Mouse (Mus musculus) myocyte (in vitro differentiated cells): ENCODE measurements around the gene Trmt10a.

ENCODE experiments used
- CEBPB ChIP-seq: IDR thresholded peaks from 2 replicates; pipeline ENCODE4 v1.6.1; 2011; ENCODE audit warnings: mild to moderate bottlenecking, moderate library complexity; ENCODE audit not compliant: poor library complexity, insufficient read depth, severe bottlenecking
- POLR2A ChIP-seq: IDR thresholded peaks from one replicate; pipeline ENCODE4 v1.6.1; 2011; ENCODE audit warnings: low read depth, mild to moderate bottlenecking, control low read depth, moderate library complexity; ENCODE audit not compliant: insufficient read length
- POLR2AphosphoS2 ChIP-seq: IDR thresholded peaks from one replicate; pipeline ENCODE4 v1.6.1; 2011; ENCODE audit warnings: low read depth, control low read depth; ENCODE audit not compliant: insufficient read length
- TCF12 ChIP-seq: IDR thresholded peaks from one replicate; pipeline ENCODE4 v1.6.1; 2011; ENCODE audit warnings: mild to moderate bottlenecking, control low read depth; ENCODE audit not compliant: poor library complexity, insufficient read depth, severe bottlenecking
- USF1 ChIP-seq: IDR thresholded peaks from one replicate; pipeline ENCODE4 v1.6.1; 2011; ENCODE audit warnings: low read depth, mild to moderate bottlenecking, control low read depth, moderate library complexity

GRCm38 (mm10) chr3:138173291-138173690, 30.0 kb downstream of the Trmt10a start:
- TF ChIP-seq POLR2A (no peak), CEBPB (no peak), TCF12 (no peak), USF1 (no peak), POLR2AphosphoS2 (no peak)
